Mouse (Mus musculus) heart, adult 11 months (tissue): ENCODE measurements around the gene Tbc1d22a.

ENCODE experiments used
- DNase-seq: peaks from one replicate; pipeline ENCODE4 v3.0.0; 2022

Tbc1d22a gene

GRCm38 (mm10) chr15:86238076-86238475, 23.8 kb downstream of the Tbc1d22a start:
- DNase-seq = no peak

DNA sequence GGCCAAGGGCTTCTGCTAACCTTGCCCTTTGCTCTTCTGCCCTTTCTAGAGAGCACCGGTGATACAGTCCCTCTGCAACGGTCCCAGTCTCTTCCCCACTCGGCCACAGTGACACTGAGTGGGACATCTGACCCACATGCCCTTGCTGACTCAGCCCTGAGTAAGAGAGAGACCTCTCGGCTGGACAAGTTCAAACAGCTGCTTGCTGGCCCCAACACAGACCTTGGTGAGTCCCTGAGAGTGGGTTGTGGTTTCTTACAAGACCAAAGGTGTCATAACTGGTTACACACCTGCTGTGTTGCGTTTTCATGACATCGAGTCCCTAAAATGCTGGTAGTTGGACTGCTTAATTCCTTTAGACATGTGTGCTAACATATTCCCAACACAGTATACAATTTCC, 24.8 kb downstream of the Tbc1d22a start:
- DNase-seq = peak; percentile 80

- DNase-seq = peak; percentile 96
Observed at GRCm38 (mm10) chr15:86239801-86240200, 25.5 kb downstream of the Tbc1d22a start.

GRCm38 (mm10) chr15:86243708-86244107, 29.4 kb downstream of the Tbc1d22a start:
- no peak for DNase-seq

DNA sequence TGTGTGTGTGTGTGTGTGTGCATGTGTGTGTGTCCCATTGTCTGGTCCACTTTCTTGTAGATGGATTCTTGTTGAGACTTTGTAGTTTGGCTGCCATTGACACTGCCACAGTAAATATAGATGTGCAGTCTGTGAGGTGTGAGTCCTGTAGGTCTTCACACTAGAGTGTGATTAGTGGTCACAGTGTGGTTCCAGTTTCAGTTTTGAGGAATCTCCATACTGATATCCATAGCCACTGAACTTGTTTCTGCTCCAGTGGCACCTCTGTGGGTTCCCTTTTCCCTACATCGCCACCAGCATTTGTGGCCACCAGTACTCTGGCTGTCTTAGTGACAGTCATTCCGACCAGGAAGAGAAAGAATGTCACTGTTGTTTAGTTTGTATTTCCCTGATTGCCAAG, 30.1 kb downstream of the Tbc1d22a start:
- no peak for DNase-seq

- no peak for DNase-seq
Observed at GRCm38 (mm10) chr15:86250269-86250668, 36.0 kb downstream of the Tbc1d22a start.

DNA sequence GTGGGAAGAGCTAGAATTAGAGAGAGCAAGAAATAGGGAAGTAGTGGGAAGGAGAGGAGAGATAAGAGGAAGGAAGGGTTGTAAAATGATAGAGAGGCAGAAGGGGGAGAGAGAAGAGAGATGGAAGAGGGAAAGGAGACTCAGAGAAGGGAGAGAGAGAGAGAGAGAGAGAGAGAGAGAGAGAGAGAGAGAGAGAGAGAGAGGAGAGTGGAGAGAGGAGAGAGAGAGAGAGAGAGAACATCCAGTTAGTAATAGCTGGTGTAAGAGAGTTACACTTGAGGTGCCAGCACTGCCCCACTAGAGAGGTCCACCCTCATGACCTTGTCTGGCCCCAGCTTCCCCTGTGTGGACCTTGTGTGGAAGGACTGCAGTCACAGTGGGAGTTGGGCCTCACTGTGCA, 37.9 kb downstream of the Tbc1d22a start:
- no peak for DNase-seq

DNA sequence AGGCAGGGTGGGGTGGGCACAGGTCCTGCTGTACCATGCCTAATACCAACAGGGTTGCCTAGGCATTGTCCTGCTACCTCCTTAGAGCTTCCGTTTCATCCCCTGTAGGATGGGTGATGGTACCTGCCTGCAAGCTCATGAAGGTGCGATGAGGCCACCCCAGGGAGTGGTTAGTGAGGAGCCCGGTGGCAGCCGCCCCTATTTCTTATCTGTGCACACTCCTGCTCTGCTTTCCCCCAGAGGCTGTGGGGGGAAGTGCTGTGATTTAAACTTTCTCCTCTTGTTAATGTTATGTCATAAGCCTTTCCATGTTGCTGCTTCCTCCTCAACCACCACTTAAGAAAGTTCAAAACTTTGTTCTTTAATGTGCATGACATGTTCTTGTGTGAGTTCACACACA, 38.4 kb downstream of the Tbc1d22a start:
- no peak for DNase-seq

GRCm38 (mm10) chr15:86253411-86253810, 39.2 kb downstream of the Tbc1d22a start:
- no peak for DNase-seq

GRCm38 (mm10) chr15:86256201-86256600, 41.9 kb downstream of the Tbc1d22a start:
- DNase-seq = no peak

- no peak for DNase-seq
Observed at GRCm38 (mm10) chr15:86256728-86257179, 42.5 kb downstream of the Tbc1d22a start.

- DNase-seq = peak; percentile 79
Observed at GRCm38 (mm10) chr15:86257916-86258685, 43.8 kb downstream of the Tbc1d22a start.

DNA sequence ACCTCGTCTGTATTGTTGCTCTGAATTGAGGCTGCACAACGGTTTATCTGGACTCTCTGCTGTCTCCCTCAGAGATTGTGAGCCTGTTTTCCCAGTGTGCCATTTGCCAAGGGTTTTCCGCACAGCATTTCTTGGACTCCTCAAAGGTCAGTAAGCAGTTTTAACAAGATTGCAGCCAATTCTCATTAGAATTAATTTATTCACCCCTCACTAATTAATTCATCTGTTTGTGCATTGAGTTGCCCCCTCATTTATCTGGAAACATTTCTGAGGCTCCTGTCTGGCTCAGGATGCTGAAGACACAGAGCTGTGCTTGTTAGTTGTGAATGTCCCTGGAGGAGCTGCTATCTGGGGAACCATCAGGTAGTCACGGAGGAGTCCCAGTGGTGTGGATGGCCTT, 45.0 kb downstream of the Tbc1d22a start:
- no peak for DNase-seq

DNA sequence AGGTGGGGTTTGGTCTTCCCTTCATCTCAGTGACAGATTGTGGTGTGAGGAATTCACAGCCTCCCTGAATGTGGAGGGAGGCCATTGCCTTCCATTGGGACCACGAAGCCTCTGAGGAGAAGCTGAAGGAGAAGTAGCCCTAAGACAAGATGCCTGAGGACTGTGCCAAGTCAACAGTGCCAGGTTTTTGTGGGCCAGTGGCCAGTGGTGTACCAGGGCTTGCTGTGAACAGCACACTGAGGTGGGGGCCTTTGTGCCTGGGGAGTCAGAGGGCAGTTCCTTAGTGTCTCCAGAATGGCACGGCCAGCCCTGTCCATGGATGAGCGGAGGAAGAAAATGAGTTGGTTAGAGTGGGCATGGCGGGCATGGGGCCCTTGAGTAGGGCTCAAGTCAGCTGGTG, 45.9 kb downstream of the Tbc1d22a start:
- no peak for DNase-seq

GRCm38 (mm10) chr15:86264389-86264788, 50.1 kb downstream of the Tbc1d22a start:
- DNase-seq = no peak

DNA sequence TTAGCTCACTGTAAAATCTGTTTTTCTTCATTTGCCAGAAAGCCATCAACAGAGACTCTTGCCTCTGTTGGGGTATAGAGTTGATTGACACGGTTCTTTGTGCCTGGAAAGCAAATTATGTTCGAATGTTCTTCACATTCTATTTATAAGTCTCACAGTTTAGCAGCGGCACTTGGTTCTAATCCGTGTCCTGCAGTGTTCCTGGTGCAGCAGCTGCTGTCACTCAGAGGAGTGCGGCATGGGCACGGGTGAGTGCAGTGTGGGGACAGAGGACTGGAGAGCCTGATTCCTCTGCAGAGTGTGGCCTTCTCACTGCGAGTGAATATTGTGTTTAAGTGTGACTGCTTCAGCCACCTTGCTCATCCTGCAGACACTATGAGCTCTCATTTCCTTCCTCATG, 50.5 kb downstream of the Tbc1d22a start:
- no peak for DNase-seq

DNA sequence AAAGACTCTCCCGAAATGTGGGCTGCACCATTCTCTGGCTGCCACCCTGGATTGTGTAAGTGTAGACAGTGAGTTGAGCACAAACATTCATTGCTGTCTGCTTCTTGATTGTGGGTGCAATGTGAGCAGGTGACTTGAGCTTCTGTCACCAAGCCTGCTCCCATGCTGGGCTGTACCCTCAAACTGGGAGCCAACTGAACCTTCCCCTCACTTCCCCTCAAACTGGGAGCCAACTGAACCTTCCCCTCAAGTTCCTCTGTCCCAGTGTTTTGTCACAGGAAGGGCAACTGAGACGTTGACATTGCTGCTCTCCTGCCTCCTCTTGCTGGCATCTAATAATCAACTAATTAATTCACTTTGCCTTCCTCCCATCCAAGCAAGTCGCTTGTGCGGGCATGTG, 52.7 kb downstream of the Tbc1d22a start:
- no peak for DNase-seq

DNA sequence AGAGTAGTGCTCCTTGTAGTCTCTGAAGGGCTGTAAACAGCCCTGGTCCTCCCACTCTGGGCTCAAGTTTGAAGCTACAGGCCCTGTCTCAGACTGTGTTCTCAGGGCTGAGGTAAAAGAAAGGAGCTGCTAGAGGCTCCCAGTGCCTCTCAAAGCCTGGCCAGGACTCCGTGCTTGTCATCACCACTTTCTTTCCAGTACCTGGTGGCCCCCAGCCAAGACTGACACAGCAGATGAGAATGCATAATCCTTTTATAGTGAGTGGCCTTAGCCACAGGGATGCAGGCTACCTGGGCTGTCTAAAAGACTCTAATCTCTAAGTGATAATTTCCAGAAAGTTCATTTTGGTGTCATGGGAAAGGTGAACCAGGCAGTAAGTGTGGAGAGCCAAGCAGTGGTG, 54.3 kb downstream of the Tbc1d22a start:
- no peak for DNase-seq

DNA sequence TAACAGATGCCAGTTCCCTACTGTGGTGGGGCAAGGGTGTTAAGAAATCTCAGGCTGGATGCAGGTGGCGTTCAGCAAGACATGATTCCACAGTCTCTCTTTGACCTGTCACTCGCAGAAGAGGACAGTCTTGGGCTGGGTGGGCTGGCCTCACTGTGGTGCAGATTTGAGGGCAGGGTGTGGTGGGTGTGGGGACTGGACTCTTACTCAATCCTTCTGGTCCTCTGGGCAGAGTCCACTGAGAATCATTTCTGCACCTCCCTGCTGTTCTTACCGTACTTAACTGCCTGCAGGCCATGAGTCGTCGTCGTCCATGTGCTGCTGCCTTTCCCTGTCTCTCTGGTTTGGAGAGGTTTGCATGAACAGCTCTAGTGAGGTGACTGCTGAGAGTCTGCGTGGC, 61.5 kb downstream of the Tbc1d22a start:
- DNase-seq = no peak

DNA sequence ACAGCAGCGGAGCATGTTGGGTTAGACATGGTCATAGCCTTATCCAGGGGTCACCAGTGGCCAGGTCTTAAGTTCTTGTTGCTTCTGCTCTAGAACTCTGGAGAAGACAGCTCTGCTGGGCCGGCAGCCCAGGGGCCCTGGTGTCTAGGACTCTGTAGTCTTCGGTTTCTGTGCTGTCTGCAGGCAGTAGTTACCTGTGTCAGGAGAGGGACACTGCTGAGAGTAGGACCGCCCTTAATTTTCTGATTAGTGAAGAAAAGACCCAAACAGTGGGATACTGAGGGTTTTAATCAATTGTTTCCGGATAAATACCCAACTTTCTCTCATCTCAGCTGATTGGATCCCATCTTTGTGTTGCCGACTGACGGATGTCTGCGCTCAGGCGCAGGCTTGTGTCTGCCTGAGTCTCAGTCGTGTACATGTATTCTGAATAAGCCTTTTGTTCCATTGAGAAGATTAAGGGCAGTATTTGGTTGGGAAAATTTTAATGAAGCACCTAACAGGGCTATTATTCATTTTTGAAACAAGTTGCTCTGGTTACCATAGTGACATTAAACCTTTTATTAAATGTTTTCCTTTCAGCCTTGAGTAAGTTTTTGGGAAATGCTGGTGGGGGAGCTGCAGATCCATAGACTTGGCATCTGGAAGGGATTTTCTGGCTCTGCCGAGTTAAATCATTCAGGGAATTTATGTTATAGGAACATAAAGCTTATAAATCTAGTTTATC, 62.4 kb downstream of the Tbc1d22a start:
- no peak for DNase-seq

- no peak for DNase-seq
Observed at GRCm38 (mm10) chr15:86277428-86277827, 63.2 kb downstream of the Tbc1d22a start.

DNA sequence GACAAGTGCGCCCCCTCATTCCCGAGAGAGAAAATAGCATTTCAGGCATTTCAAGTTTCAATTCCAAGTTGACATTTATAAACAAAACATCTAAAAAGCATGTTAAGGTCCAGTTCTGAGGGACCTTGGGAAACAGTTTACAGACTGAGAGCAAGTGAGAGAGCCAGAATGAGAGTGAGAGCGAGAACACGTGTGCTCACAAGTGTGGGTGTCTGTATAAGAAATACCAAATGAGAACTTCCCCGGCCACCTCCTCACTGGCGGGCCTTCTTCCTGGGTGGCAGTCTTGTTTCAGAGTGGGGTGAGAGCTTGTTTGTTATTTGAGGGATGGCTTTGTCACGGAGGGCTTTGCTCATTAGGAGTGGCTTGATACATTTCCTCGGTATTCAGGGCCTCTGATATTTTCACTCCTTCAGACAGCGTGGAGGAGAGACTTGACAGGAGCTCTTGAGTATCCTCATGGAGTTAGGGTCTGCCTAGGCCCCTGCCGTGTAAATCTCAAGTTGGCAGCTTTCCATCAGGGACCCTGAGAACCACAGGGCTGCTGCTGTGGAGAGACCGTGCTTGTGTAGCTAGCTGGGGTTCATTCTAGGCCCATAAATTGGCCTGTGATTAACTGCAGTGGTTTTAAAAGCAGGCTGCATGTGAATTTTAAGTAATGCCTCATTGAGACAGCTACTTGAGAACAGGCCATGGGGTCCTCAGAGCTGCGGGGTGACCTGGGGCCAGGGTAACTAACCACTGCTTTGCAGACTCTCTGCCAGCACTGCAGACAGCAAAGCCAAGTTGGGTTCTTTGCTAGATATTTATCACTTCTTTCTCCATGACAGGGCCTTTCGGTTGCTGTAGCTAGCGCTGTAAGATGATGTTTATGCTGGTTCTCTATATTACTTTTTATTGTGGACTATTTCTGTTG, 65.1 kb downstream of the Tbc1d22a start:
- no peak for DNase-seq

DNA sequence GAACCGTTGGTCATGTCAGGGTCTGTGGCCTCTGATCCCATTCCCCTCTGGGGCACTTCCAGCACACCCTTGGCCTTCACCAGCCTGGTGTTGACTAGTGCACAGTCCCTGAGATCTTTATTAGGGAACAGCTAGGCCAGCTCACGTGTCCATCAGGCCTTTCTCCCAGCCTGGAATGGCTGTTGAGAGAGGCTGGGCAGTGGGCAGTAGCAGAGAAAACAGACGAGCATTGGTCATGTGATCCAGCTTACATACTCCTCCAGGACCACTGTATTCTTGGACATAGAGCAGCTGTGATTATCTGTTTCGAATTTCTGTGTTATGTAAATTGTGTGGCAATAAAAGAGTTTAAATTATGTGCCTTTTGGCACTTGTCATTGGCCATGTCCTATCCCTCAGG, 65.9 kb downstream of the Tbc1d22a start:
- DNase-seq = no peak
